Mouse (Mus musculus) right cerebral cortex, postnatal 14 days (tissue): Measurements from ENCODE around the gene Sdhaf4.
"Not testable (repeated sequence)": the region's sequence is repeated elsewhere in the genome, so short reads cannot be mapped to it uniquely, and the experiment has no call there.

Experiments
- DNase-seq: peaks from one replicate; pipeline ENCODE4 v3.0.0; 2022

The Sdhaf4 gene

DNA sequence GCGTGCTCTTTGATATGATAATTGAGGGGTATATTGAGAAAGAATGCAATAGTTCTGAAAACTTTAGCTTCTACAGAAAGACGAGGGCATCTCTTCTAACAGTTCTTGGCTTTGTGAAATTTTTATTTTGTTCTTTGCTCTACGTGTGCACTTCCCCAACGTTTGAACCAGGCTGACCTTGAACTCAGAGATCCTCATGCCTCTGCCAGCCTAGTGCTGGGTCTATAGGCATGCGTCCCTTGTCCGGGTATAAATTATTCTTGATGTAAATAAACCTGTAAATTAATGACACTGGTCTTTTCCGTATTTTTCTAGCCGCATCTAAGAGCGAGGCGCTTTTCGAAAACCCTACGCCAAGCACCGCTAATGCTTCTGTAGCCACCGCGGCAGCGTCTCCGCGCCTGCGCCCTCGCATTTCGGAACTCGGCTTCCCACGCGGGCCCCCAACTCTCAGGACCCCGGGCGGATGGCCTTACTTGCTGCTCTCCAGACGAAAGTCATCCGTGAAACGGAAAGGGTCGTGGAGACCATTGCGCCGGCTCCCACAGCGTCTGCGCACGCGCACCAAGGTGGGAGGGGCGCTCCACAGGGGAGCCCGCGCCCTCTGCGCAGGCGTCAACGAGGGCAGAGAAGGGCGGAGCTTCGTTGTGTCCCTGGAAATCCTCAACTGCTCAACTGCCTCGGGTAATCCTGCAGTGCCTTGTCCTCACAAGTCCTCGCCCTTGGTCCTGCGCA, at the start of gene Sdhaf4:
Sdhaf4 (minus strand) TSS at position 587 of the 735 bp plus-strand sequence.
- peak; percentile 91 for DNase-seq

DNA sequence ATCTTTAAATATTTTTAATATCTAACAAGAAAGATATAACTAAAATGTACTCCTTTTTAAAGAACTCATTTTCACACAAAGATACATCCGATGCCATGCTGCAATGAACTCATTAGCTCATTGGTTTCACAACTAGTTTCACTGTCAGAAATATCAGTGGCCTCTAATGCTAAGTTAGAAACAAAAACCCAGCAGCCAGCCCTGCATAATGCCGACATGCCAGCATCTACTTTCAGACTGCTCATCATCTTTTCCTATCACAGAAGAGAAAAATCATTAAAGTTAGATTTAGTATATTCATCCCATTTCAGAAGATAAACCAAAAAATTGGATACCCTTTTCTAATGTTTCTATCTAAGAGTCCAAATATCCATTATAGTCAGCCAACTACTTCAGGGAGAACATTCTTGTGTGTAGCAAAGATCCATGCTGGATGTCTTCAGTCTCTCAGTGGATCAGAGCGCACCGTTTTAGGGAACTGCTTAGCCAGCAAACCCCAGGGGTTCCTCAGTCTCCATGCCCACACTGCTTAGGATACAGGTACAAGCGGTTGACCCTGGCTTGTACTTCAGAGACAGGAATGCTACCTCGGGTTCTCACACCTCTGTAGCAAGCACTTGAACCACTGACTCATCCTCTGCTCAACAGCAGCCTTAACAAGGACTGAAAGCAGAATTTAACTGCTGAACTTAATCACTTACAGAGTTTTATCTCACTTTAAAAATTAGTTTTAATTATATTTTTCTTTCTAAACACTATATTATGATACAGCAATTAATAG, 41.5 kb upstream of the Sdhaf4 start:
- no peak for DNase-seq

DNA sequence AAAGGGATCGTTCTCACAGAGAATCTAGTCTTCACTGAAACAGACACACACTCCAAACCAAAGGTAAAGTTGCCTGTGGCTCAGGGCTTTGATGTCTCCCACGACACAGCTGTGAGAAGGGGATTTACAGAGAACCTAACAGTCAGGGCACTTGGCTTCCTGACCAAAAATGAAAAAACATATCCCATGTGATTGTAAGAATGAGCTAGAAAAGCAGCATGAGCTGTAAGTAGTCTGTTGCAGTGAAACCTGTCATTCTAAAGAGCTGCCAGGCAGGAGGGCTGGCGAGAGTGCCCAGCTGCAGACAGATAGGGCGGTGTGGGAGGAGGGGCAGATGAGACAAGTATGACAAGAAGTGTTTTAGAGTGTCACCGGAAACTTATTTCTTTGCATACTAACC, 40.2 kb upstream of the Sdhaf4 start:
- no peak for DNase-seq

DNA sequence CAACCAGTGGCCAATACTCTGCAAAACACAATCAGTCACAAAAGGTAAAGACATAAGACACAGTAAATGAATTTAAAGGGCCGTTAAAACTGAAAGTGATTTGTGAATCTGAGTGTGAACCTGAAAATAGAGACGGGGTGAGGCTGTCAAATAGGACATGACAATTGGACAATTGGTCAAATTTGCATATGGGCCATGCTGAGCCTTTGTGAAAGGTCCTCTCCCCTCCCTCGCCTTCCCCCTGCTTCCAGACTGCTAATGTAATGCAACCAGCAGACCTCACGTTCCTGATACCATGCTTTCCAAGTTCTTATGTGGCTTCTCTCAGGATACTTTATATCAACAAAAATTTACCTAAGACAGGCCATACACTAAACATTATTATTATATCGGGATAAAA, 37.6 kb upstream of the Sdhaf4 start:
- no peak for DNase-seq

DNA sequence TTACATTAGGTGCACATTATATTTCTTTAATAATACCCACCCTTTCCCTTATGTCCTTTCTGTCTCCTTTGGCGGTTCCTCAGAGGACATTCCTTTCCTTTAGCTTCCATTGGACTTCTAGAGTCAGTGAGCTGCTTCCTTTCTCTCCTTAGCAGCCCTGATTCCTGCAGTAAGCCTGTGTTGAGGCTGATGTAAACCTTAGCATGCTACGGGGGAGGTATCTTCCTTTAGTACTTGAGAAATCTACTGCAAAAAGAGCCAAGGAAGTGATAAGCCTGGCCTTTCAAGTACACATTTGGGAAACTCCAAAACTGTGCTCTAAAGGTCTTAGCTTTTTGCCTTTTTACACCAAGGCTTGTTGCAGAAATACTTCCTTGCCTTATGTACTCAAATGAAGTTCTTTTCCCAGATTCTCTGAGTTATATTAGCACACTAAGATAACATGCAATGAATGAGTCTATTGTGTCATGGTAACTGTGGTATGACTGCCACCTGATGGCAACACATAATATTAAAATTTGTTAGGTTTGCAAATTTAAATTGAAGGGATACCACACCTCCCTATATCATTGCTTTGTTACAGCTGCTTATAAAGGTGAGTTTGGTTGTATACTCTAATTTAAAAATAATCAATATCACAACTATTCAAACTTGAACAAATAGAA, 28.4 kb upstream of the Sdhaf4 start:
- DNase-seq, result no peak

DNA sequence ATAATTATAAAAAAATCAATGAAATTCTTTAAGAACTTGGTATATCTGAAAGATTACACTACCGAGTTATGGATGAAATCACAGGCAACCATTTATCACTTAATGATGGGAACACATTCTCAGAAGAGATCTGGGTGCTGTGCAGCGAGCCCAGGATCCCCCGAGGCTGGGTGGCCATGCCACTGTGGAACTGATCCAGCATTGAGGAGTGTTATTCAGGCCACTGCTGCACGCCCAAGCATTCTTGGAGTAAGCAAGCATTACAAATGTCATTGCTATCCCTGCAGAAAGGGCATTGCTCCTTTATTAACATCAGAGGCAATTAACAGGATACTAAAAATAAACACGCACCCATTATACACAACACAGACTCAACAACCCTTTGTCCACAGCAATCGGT, 5.4 kb upstream of the Sdhaf4 start:
- DNase-seq, result no peak

DNA sequence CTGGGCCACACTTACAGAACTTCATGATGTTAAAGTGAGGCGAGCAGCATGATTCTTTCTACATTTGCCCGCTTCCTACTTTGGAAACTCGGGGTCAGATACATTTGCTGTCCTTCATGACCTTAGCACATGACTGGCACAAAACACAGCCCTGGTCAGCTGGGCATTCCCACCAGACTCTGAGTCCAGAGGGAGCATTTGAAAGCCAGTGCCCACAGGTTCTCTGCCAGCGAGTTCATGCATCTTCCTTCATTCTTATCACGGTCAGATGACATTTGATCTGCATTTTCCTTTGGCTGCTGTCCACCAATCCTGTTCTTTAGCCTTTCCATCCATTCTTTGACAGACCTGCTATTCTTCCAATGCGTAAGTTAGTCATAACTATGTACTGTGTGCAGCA, 4.6 kb upstream of the Sdhaf4 start:
- DNase-seq, result no peak

DNA sequence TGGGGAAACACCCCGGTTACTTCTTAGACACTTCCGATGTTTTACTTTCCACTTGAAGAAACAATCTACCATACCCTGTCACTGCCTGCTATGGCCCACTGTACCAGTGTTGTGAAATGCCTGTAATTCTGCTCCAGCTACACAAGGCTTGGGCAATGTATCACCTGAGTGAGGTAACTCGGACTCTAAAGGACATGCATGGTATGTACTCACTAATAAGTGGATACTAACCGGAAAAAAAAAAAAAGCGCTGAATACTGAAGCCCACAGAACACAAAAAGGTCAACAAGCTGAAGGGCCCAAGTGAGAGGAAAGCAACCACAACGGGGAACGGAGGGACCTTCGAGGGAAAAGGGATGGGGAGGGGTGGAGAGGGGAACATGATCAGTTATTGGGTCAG, 2.2 kb upstream of the Sdhaf4 start:
- DNase-seq, result no peak

DNA sequence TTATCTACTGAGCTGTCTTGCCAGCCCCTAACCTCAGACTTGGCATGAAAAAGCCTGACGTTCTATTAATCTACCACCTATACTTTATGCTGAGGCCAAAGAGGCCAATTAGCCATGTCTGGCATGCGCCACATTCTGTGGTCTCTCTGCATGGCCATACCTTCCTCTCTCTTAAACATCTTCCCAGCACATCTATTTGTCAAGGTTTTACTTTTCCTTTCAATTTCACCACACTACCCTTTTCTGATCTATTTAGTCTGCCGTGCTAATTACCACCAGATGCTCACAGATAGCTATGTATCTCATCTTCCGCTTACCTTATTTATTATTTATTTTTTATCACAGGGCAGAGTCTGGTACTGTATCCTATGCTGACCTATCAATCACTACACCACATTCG, 6.1 kb downstream of the Sdhaf4 start:
- DNase-seq, result no peak

DNA sequence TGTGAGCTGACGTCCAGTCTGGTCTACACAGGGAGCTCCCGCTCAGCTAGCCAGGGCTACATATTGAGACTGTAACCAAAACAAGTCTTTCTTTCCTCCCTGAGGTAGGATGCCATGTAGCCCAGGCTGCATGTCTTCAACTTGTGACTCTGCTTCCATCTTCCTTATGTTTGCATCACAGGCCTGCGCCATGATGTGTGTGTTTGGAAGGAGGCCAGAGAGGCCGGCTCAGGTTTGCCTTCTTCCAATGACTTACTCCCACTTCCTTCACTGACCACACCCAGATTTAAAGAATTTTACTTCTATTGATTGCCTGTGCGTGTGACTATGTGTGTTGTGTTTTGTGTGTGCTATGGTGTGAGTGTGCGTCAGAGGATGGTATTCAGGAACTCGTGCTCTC, 6.6 kb downstream of the Sdhaf4 start:
- DNase-seq, result no peak

DNA sequence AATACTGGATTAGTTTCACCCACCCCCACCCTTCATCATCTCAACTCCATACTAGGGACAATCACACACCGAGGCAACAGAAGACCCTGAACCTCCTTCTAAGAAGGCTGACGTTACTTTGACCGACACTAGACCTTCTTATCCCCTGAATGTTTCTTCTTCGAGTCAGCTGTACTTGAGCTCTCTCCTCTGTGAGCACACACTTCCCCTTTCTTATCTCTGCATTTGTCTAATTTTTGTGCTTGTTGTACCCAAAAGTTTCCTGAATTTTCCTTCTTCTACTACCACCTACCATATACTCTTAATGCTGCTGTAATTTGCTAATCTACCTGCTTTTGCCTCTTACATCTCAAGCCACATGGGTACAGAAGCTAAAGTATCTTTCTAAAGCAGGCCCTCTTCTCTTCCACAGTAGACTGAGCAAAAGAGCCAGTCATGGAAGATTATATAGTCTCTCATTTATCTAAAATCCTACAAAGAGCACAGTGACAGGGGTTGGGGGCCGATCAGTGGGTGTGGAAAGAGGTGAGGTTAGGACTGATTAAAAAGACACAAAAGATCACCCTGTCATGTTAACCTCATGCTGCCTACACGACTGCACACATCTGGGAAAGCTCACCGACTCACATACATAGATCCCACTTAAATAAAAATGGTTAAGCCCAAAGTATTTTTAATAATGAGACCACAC, 7.2 kb downstream of the Sdhaf4 start:
- DNase-seq, result no peak

DNA sequence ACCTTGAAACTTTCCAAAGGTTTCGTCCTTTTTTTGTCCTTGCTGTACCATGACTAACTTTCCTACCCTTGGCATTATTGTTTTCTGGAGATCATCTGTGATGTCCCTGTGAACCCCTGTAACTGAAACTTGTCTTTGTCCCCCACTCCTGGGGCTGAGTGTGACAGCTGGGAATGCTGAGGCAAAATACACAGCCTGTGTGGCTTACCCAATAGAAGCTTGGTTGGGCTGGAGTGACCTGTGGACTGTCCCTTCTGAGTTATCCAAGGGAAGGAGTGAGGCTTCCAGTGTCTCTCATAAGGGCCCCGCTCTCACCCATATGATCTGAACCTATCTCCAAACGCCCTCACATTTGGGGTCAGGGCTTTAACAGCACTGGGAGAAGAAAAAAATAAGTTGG, 8.0 kb downstream of the Sdhaf4 start:
- DNase-seq, result no peak

DNA sequence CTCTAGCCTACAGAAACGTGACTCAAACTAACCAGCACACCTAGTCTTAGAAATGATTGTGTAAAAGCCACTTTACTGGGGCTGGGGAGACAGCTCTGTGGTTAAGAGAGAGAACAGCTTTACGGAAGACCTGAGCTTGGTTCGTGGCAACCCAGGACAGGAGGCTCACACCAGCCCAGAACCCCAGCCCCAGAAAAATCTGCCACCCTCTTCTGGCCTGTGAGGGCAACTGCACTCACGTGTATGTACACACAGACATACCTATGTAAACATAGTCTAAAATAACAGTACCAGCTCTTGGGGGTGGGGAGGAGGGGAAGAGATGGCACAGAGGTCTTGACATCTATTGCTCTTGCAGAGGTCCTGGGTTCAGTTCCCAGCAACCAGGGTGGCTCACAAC, 10.0 kb downstream of the Sdhaf4 start:
- DNase-seq, result no peak

DNA sequence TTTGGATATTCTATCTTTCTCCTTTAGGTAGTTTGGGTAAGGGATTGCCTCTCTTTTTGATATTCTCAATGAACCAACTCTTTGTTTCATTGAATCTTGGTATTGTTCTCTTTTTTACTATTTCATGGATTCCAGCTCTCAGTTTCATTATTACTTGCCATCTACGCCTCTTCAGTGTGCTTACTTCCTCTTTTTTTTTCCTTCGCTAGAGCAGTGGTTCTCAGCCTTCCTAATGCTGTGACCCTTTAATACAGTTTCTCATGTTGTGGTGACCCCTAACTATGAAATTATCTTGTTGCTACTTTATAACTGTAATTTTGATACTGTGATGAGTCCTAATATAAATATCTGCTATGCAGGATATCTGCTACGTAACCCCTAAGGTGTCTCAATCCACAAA, 22.3 kb downstream of the Sdhaf4 start:
- no peak for DNase-seq

DNA sequence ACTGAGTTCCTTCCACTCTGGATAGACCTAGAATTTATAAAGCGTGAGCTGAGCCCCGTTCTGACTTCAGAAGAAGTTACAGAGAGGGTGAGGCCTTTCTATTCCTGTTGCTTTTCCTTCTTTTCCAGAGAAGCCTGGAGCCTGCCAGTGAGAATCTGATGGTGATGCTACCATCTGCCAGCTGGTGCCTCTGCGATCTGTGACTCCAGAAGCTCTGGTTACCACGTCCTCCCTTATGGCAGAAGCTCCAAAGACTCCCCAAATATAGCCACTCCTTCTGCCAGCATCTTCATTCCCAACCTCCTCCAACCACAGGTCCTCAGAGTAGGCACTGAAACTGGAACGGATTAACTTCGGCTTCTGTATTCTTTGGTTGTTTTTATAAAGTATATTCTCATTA, 27.2 kb downstream of the Sdhaf4 start:
- DNase-seq, result peak; percentile 10

DNA sequence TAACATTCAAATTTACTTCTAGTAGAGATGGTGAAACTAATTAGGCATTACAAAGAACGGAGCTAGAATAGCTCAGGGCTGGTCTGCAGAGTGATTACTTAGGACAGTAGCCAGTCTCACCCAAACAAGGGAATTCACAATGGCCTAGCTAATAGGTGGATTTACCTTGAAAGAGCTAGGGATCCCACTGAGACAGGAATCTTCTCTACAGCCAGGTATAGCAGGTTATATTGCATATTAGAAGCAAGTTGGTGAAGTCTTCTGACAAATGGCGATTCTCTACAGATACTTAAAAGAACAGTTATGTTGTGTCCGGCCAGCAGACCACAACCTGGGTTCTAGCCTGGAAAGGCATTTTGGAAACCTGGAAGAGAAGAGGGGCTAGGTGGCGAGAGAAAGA, 34.3 kb downstream of the Sdhaf4 start:
- not testable (repeated sequence) for DNase-seq

DNA sequence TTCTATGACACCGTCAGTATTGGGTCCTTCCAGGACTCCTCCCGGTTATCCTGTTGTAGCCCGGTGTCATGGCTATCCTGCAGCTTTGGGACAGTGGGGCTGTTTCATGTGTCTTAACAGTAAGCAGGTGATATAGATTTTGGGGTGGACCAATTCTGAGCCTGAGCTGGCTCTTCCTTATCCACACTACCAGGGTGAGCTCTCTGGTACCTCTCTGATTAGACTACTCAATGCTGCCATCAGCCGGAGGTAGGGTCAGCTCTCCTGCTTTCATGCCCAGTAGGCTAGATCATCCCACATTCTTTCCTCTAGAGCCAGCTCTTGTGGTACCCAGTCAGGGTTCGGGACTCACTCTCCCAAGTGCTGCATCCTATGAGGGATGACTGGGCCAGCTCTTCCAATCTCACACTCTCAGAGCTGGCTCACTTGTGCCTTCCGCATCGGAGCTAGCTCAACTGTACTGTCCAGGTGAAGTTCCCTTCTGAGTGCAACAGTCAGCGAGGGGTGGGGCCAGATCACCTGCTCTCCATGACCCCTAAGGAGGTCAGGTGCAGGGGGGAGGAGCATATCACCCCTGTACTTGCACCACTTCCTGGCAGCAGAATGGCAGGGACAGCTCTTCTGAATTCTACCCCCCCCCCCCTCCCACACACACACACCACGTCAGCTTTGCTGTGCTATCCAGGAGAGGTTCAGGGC, 37.3 kb downstream of the Sdhaf4 start:
- DNase-seq, result no peak

DNA sequence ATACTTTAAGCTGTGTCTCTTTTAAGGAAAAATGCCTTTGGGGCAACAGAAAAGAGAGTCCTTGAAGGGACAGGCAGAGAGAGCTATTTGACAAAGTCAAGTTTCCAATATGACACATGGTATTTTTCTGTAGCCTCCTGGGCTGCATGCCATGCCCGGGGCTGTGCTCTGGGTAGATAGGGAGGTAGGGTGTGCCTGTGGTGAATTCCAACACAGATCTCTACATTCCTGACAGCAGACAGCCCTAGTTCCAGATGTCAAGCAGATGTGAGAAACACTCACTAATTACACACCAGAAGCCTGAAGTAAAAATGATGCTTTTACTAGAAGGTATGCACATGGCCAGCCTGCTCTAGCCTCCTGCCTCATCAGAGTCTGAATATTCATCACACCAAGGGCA, 39.2 kb downstream of the Sdhaf4 start:
- no peak for DNase-seq

DNA sequence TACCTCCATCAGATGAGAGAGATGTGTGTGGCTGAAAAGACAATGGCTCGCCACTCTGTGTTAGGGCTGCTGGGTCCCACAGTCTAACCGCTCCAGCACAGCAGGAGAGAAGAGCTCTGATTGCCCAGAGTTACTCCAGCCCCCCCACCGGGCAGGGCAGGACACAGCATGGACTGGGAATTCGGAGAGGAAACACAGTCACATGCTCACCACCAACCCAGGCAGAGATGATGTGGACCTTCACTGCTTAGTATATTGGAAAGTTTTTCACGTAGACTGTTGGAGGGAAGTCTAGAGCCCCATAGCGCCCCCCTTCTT, 46.1 kb downstream of the Sdhaf4 start:
- no peak for DNase-seq

DNA sequence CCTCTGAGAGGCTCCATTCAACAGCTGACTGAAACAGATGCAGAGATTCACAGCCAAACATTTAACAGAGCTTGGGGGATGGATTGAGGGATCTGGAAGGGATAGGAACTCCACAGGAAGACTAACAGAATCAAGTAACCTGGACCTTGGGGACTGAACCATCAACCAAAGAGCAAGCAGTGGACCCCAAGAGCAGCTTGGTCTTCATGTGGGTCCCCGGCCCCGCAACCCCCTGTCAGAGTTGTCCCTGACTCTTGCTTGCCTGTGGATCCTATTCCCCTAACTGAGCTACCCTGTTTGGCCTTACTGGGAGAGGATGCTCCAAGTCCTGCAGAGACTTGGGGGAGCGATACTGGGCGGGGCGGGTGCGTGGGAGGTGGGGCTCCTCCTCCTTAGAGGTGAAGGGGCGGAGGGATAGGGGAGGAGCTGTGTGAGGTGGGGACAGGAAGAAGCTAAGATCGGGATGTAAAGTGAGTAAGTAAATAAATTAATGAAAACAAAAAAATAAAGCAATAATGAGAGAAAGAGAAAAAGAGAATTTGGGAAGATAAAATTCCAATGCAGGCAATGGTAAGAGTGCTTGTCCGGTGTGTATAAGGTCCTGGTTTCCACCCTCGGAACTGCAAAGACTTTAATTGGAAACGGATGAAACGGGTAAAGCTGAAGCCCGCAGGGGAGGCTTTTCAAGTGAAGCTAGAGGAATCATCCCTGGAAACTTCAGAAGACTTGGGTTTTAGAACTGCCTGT, 46.6 kb downstream of the Sdhaf4 start:
- no peak for DNase-seq

DNA sequence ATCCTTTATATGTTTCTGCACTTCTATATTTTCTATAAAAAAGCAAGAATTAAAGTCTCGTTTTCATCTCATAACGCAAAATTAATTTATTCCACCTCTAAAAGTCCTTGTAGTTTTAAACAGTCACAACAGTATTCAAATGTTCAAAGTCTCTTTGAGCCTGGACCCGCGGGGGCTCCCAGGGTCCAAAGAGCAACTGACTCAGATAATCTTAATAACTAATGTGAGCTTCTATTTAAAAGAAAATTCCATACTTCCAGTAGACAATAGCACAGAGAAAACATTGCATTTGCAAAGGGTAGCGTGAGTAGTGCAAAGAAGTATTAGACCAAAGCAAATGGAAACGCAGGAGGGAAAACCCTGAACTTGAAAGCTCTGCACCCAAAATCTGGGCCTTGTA, 47.4 kb downstream of the Sdhaf4 start:
- no peak for DNase-seq

DNA sequence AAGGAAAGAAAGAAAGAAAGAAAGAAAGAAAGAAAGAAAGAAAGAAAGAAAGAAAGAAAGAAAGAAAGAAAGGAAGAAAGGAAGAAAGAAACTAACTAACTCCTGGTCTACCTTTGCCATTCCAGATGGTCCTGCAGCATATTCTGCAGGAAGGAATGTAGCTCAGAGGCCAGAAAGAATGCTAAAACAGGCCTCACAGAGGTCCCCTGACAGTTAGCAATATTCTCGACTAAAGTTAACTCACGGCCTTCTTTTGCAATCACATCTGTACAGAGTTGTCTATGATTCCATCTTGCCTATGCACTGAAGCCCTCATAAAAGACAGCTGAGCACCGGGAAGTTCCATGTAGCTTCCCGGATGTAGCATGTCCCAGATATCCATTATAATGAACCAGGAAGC, 49.9 kb downstream of the Sdhaf4 start:
- no peak for DNase-seq
